Mouse (Mus musculus) midbrain, postnatal 0 days (tissue): Measurements from ENCODE around the gene Rbfox2. TPM values are rescaled to one million over a fixed set of nuclear protein-coding genes. Genes with fewer than 3 reads are reported as not detected.

Experiments
- ATAC-seq: fragments of 200-750 bp; cut with Nextera tagmentation; 2 replicates; pipeline ENCODE4 v1.8.0; 2017; ENCODE audit warnings: moderate number of reproducible peaks, mild to moderate bottlenecking, moderate TSS enrichment, moderate library complexity; ENCODE audit not compliant: low FRiP score
- DNase-seq: peaks from one replicate; pipeline ENCODE4 v3.0.0-alpha.2; 2015; ENCODE audit warnings: low spot score
- H3K27ac ChIP-seq: fragments of 300-500 bp; sonication (generic); 2 replicates; pipeline ENCODE4 v1.5.1; 2014; ENCODE audit warnings: low read depth, mild to moderate bottlenecking, low read length, mixed read lengths
- H3K27me3 ChIP-seq: fragments of 300-500 bp; sonication (generic); 2 replicates; pipeline ENCODE4 v1.6.1; 2014; ENCODE audit warnings: low read length, control low read depth, mixed read lengths; ENCODE audit not compliant: insufficient read depth
- H3K36me3 ChIP-seq: fragments of 300-500 bp; sonication (generic); 2 replicates; pipeline ENCODE4 v1.6.1; 2014; ENCODE audit warnings: low read length, control low read depth, mixed read lengths; ENCODE audit not compliant: insufficient read depth
- H3K4me1 ChIP-seq: fragments of 300-500 bp; sonication (generic); 2 replicates; pipeline ENCODE4 v1.6.1; 2014; ENCODE audit warnings: mild to moderate bottlenecking, control low read depth, antibody characterized with exemption, low read length, mixed read lengths; ENCODE audit not compliant: insufficient read depth
- H3K4me2 ChIP-seq: fragments of 300-500 bp; sonication (generic); 2 replicates; pipeline ENCODE4 v1.6.1; 2014; ENCODE audit warnings: low read depth, mild to moderate bottlenecking, low read length, mixed read lengths; ENCODE audit not compliant: poor library complexity, severe bottlenecking
- H3K4me3 ChIP-seq: fragments of 300-500 bp; sonication (generic); 2 replicates; pipeline ENCODE4 v1.5.1; 2014; ENCODE audit warnings: low read depth, mild to moderate bottlenecking, low read length, moderate library complexity
- H3K9ac ChIP-seq: fragments of 300-500 bp; sonication (generic); replicated peaks from 2 replicates; pipeline ENCODE4 v1.6.1; 2014; ENCODE audit warnings: mild to moderate bottlenecking, low read length, moderate library complexity, mixed read lengths; ENCODE audit not compliant: poor library complexity, severe bottlenecking
- H3K9me3 ChIP-seq: fragments of 300-500 bp; sonication (generic); 2 replicates; pipeline ENCODE4 v1.6.1; 2016; ENCODE audit warnings: low read length, control low read depth
- CTCF ChIP-seq: IDR thresholded peaks from 2 replicates; pipeline ENCODE4 v1.5.1; 2016; ENCODE audit warnings: antibody characterized with exemption, mild to moderate bottlenecking
- WGBS: fragments of 180-500 bp; shearing (Covaris S2); extraction: QIAGEN DNeasy Blood & Tissue Kit; methylation state at CpG from one replicate; pipeline ENCODE4 v1.1.7; 2014; 5-methylcytosine and 5-hydroxymethylcytosine counted together
- polyA plus RNA-seq: library from polyadenylated mRNA; unstranded; fragments of >200 nt; fragmentation: Nextera tagmentation; extraction: Ambion mirVana; gene quantifications from 2 replicates; pipeline ENCODE4 v1.2.1, GENCODE M21; 2015
- total RNA-seq: library from RNA; depleted of rRNA; stranded (reverse); fragments of >200 nt; gene quantifications from 2 replicates; pipeline ENCODE4 v1.2.3, GENCODE M21; 2014

Rbfox2 gene
- total and polyA plus RNA-seq, 2 experiments from 2014 or later: 96.6 to 360 TPM

DNA sequence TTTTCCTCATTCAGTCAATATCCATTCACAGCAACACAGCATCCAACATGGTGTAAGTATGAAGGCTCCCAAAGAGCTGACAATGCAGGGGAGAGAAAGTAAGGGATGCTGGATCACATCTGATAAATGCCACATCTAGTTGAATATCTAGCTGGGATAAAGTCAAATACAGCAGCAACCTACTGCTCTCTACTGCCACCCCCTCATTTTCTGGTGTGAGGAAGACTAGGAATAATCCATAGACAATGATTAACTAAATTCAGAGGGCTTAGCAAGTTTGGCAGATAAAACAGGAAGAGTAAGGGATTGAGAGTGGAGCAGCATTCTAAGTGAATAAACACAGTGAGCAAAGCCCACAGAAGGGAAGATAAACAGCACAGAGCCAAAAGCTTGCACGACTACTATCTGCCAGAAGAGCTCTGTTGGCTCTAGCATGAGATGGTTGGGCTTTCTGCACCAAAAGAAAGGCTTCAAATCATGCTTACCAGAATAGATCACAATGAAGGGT, 140.5 kb downstream of the Rbfox2 start:
- 79% methylated on average over 1 of the region's 1 CpGs for WGBS
- ATAC-seq: no peak
- H3K9ac ChIP-seq: no peak overlapping the region

DNA sequence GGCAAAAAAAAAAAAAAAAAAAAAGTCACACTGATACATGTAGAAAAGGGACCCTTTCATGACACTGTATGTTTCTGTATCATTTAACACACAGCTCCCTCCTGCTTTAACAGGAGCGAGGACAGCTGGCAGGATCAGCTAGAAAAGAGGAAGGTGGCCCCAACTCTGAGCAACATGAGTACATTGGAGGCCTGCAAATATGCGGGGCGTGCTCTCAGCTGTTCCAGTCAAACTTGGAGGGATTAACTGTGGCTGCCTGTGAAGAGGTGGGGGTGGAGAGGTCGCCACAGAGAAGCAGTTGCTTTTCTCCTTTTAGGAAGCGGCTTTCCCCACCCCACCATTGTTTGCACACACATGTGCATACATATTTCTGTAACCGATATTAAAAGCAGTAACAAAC, 143.5 kb downstream of the Rbfox2 start:
- DNase-seq (no peak), ATAC-seq (no peak)
- H3K27ac ChIP-seq: no peak overlapping the region
- H3K4me3 ChIP-seq: no peak overlapping the region
- no peaks in the 10 kb centered on the region for H3K9me3 ChIP-seq
- no peak overlapping the region for H3K4me2 ChIP-seq
- H3K27me3 ChIP-seq: no peaks in the 10 kb centered on the region
- TF ChIP-seq CTCF: no peak
- H3K36me3 ChIP-seq: no peaks in the 10 kb centered on the region
- 20% methylated on average over 6 of the region's 6 CpGs for WGBS
- H3K4me1 ChIP-seq: no peaks in the 10 kb centered on the region
- H3K9ac ChIP-seq: no peak overlapping the region

More for the DNA sequence above, 140.5 kb downstream of the Rbfox2 start:
- Histone ChIP-seq H3K4me3 (no peak overlapping the region), H3K9me3 (no peaks in the 10 kb centered on the region), H3K4me2 (no peak overlapping the region), H3K27me3 (no peaks in the 10 kb centered on the region), H3K36me3 (no peaks in the 10 kb centered on the region), H3K4me1 (no peaks in the 10 kb centered on the region), H3K27ac (no peak overlapping the region)
- no peak for DNase-seq
- TF ChIP-seq CTCF: no peak

DNA sequence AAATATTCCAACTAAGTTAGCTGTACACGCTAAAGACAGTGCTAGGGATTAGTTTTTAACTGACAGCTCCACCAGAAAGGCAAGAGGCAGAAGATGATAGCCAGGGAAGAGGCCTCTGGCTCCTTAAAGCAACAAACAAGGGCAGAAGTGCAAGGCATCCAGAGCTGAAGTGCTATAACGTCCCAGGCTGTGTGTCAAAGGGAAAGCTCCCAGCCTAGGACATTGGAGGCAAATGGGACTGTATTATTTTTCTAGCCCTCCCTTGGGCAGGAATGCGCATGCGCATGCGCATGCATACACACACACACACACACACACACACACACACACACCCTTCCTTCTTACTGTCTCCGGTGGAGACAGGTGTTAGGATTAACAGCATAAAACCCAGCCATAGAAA, 143.9 kb downstream of the Rbfox2 start:
- WGBS: 57% methylated on average over 6 of the region's 6 CpGs
- TF ChIP-seq CTCF: no peak
- Histone ChIP-seq H3K36me3 (no peaks in the 10 kb centered on the region), H3K4me2 (no peak overlapping the region), H3K27ac (no peak overlapping the region), H3K9me3 (no peaks in the 10 kb centered on the region), H3K4me1 (no peaks in the 10 kb centered on the region), H3K27me3 (no peaks in the 10 kb centered on the region), H3K4me3 (no peak overlapping the region), H3K9ac (no peak overlapping the region)
- ATAC-seq (no peak), DNase-seq (no peak)

DNA sequence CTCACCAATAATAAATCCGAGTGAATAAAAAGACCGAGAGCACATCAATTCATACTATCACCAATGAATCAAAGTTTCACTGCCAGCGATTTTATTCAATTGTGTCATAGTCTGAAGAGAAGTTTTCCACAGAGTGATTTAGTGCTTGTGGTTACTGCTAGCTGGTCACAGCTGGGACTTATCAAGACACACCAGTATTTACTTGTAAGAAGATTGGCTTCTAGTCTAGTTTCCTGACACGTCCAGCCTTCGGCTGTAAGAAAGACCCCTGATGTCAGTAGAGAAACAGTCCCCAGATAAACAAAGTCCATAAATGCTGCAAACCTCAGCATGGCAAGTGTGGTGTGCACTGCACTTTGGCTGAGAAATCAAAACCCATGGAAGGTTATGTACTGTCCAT, 145.4 kb downstream of the Rbfox2 start:
- Histone ChIP-seq H3K4me2 (no peak overlapping the region), H3K27ac (no peak overlapping the region), H3K27me3 (no peaks in the 10 kb centered on the region), H3K4me1 (no peaks in the 10 kb centered on the region), H3K9ac (no peak overlapping the region), H3K4me3 (no peak overlapping the region), H3K36me3 (no peaks in the 10 kb centered on the region), H3K9me3 (no peaks in the 10 kb centered on the region)
- WGBS: 85% methylated on average over 5 of the region's 5 CpGs
- ATAC-seq (no peak), DNase-seq (no peak)
- no peak for TF ChIP-seq CTCF

DNA sequence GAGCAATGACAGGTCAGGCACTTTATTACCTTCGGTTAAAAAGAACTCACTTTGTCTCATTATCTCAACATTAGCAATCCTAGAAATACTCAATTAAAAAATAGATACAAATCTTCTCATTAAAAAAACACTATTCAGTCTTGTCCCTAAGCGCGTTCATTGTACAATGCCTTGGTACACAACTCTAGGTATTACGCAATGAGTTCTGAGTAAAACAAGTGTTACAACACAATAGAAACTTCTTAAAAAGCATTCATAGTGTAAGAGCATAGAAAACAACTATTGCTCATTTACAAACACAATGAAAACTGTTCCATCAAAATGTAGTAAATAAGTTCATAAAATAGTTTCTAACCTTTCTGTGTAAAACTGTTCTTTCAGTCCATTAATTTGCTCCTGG, 146.0 kb downstream of the Rbfox2 start:
- no peaks in the 10 kb centered on the region for H3K9me3 ChIP-seq
- TF ChIP-seq CTCF: no peak
- H3K36me3 ChIP-seq: no peaks in the 10 kb centered on the region
- no peak overlapping the region for H3K4me2 ChIP-seq
- H3K27ac ChIP-seq: no peak overlapping the region
- ATAC-seq (no peak), DNase-seq (no peak)
- no peak overlapping the region for H3K9ac ChIP-seq
- H3K27me3 ChIP-seq: no peaks in the 10 kb centered on the region
- H3K4me1 ChIP-seq: 0 out of 2 replicates have a peak, but pooled peaks cover 3% of the 10 kb centered on the region
- H3K4me3 ChIP-seq: no peak overlapping the region
- WGBS: 88% methylated on average over 4 of the region's 4 CpGs

DNA sequence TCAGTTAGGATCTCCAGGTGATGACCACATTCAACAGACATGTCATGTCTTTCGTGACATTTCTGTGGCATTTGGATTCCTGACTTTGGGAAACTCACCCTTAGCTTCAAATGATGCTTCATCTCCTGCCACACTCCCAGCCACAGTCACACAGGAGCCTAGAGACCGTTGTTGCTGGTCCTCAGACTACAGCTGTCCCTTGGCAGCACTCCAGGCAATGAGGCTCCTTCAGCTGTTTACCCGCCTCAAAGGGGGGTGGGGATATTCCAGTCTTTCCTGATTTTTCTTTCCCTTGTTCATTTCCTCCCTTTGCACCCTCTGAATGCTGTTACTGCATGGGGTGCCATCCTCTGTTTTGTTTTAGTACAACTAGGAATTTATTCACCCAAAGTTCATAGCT, 150.3 kb downstream of the Rbfox2 start:
- 0 out of 2 replicates have a peak, but pooled peaks cover 3% of the 10 kb centered on the region for H3K4me1 ChIP-seq
- H3K9me3 ChIP-seq: no peaks in the 10 kb centered on the region
- H3K27ac ChIP-seq: no peak overlapping the region
- 49% methylated on average over 3 of the region's 3 CpGs for WGBS
- no peak overlapping the region for H3K4me3 ChIP-seq
- no peak for TF ChIP-seq CTCF
- H3K4me2 ChIP-seq: no peak overlapping the region
- no peaks in the 10 kb centered on the region for H3K36me3 ChIP-seq
- no peak overlapping the region for H3K9ac ChIP-seq
- no peak for ATAC-seq
- peak; percentile 81 for DNase-seq
- no peaks in the 10 kb centered on the region for H3K27me3 ChIP-seq
